Mouse (Mus musculus) ovary, postnatal 14 days (tissue): ENCODE measurements around the gene Specc1l.
"Not testable (repeated sequence)": the region's sequence is repeated elsewhere in the genome, so short reads cannot be mapped to it uniquely, and the experiment has no call there.

Experiments used
- DNase-seq: peaks from one replicate; pipeline ENCODE4 v3.0.0; 2022; ENCODE audit warnings: low spot score

Specc1l gene

DNA sequence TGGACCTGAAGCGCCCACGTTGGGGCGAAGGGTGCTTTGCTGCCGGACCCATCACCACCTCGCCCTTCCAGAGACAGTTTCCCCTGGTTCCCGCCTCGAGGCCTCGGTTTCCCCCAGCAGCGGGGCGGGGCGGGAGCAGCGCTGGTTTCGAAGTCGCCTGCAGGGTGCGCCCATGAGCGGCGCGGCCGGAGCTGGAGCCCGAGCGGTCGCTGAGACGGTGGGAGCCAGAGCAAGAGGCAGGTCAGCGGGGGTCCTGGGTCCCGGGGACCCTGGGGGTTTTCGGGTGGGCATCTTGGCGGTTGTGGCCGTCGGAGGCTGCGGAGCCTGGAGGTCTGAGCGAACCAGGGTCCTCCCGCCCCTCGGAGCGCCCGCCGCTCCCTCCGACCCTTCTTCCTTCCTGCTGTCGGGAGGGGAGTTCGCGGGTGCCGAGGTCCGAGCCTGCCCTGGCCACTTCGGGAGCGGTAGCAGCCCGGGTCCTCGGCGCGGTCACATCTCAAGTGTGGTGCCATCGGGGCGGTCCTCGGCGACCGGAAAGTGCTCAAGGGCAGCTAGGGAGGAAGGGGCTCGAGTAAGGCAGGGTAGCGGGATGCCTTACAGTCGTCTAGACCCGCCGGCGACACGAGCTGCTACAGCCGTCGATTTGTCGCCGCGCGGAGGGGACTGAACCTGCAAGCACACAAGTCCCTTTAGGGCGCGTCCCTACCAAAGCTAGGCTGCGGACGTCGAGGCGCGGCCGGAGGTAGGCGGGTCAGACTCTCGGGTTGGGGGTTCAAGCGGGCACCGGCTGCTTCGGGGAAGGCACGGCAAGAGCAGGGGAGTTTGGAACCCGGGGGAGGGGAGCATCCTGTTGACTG is 105.3 kb downstream of the Specc1l start:
- peak; percentile 58 for DNase-seq

DNA sequence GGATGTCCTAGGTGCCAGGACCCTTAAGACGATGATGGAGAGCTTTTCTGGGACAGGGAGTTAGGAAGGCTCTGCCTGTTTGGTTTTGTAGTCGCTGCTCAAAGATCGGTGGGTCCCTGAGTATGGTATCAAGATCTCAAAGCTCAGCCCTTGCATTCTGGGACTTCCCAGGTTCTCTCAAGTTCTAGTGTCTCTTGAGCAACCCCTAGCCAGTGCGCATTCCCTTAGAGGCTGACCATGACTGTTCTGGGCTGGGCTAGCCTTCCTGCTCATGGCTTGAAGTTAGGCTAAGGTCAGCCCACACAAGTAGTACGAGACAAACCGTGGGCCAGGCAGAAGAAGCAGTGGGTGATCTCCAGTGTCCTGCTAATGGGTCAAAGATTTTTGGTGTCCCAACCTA is 106.3 kb downstream of the Specc1l start:
- DNase-seq: no peak

DNA sequence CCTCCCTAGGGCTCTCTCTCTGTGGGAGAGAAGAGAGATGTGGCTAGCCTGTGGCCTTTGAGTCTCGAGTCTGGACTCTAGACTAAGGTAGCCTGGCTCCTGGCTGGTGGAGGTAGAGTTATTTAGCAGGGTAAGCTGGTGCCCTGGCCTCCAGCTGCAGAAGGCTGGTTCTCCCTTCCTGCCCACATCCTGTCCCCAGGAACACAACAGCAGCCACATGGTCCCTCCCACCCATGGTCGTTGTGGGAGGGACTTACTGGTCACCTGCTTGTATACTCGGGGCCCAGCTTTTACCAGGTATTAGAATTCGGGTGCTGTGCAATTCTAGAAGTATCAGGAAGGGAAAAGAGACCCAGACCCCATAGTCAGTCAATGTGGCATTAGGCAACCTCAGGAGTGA is 108.4 kb downstream of the Specc1l start:
- no peak for DNase-seq

DNA sequence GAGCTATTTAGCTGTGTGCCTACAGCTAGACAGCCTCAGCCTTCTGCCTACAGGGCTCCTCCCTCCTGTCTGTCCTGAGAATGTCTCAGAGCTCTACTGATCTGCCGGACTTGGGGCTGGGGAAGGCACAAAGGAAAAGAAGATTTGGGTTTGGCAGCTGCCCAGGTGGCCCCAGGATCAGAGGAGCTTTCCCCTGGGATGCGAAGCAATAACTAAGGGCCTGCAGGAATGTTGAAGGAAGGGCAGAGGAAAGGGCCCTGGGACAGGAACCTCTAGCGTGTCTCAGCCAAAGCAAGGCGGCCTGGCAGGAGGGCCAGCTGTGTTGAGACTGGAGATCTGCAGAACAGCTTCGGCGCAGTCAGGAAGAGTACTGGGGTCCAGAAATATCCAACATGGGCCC is 111.1 kb downstream of the Specc1l start:
- DNase-seq: no peak

GRCm38 (mm10) chr10:75323986-75324385 is 112.1 kb downstream of the Specc1l start:
- DNase-seq: no peak

DNA sequence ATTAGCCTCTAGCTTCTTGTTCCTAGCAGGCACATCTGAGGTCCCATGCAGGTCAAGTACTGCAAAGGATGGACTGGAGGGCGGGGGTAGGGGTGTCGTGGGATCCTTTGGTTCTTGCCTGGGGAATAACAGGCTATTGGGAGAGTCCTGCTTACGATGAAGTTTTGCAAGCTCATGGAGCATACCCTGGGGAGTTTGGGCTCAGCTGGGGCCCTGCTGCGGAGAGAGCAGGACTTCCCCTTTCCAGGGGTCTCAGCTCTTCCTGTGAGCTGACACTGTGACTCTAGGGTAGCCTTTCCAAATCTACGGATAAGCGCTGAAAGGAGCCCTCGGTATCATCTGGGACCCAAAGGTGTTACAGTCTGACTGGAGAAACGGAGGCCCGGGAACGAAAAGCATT is 112.5 kb downstream of the Specc1l start:
- no peak for DNase-seq

GRCm38 (mm10) chr10:75325821-75326220 is 113.9 kb downstream of the Specc1l start:
- no peak for DNase-seq

DNA sequence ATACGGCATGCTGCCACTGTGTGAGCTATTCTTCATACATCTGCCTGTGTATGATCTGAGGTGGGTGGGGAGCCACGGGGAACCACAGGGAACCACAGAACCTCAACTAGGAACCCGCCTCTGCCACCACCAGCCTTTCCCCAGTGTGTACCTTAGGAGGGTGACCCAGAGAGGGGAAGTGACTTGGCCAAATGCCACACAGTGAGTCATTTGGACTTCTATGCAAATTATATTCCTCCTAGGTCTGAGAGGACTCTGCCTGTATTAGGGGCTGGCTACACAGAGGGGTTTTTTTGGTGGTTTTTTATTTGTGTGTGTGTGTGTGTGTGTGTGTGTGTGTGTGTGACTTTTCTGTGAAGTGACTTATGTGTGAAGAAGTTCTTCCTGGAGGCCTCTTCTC is 114.7 kb downstream of the Specc1l start:
- no peak for DNase-seq

DNA sequence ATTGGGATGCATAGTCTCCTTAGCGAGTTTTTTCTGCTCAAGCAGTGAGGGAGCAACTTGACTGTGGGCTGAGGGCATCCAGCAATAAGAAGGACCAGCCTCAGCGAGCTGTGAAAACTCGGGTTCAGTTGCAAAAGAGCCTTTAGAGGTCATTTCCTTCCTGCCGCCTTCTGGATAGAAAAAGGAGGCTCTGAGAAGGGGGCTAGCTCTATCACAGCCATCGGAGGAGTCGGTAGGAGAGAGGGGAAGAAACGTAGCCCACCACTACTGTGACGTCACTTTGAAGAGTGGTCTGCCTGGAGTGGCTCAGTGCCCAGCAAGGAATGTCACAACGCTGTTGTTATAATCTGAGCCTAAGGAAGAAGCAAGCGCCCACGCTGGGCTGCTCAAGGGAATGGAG is 115.2 kb downstream of the Specc1l start:
- no peak for DNase-seq

DNA sequence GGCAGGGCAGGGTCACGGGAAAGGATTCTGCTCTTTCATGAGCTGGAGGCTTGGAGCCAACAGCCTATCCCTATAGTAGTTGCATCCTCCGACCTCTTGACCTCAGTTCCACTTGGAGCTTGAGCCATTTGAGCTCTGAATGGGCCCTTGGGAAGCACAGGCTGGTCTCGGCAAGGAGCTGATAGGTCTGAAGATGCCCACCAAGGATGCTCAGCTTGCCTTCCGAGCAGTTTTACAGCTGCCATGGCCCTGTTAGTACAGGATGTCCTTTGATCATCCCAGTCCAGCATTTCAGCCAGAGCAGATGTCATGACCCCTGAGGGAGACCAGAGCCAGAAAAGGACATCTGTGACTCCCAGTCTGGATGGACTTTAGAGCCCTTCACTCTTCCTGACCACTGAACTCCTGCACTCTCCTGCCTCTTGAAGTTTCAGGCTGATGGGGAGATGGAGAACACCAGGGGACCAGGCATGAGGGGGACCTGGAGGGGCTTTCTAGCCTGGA is 116.4 kb downstream of the Specc1l start:
- DNase-seq: no peak

DNA sequence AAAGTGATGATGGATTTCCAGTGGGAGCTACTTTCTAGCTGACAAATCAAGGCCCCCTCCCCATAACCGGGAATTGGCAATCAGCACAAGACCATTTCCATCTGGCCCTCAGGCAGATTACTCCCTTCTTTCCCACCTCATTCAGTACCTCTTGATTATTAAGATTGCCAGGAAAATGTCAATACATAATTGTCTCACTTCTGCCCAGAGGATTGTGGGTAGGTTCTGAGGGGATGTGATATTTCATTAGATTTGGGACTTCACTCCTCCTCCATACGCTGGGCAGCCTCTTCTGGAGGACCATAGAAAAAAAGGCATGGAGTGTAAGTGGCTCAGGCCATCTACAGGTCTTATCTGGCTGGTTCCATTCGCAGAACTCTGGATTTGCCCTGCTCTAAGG is 120.4 kb downstream of the Specc1l start:
- no peak for DNase-seq

DNA sequence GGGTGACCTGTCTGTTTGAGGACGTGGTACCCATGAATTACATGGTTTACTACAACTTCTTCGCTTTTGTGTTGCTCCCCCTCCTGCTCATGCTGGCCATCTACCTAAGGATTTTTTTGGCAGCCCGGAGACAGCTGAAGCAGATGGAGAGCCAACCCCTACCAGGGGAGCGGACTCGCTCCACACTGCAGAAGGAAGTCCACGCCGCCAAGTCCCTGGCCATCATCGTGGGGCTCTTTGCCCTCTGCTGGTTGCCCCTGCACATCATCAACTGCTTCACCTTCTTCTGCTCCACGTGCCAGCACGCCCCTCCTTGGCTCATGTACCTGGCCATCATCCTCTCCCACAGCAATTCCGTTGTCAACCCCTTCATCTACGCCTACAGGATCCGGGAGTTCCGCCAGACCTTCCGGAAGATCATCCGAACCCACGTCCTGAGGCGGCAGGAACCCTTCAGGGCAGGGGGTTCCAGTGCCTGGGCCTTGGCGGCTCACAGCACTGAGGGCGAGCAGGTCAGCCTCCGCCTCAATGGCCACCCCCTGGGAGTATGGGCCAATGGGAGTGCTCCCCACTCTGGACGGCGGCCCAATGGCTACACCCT is 121.4 kb downstream of the Specc1l start:
- DNase-seq: no peak

DNA sequence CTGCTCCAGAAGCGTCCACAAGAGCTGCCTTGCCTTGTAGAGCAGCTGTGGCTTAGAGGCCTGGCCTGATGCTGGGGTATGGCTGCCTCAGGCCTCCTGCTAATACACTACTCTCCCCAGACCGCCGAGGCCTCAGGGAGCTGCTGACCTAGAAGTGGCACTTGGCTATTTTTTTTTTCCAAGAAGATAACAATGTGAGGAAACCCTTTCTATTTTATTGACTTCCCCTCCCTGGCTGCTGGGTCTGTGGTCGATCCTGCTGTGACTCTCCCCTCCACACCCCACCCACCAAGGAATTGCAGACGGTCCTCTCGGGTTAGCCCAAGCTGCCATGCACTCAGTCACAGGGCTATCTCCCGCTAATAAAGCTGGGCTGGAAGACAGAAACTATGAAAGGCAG is 122.3 kb downstream of the Specc1l start:
- no peak for DNase-seq

DNA sequence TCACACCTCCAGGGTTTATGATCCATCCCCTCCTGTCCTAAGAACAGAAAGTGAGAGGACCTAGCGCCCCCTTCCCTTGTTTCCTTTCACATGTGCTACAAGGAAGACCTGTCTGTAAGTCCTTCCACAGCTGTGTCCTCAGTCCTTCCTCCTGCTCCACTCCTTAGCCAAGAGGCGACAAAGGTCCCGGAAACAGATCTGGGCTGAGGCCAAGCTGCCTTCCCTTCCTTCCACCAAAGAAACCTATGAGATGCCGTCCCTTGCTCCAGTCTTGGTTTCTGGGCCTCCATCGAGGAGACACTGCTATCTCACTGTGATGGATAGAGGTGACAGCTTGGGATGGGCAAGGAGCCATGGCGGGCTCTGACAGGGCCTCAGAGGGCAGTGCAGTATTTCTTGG is 123.2 kb downstream of the Specc1l start:
- DNase-seq: no peak

DNA sequence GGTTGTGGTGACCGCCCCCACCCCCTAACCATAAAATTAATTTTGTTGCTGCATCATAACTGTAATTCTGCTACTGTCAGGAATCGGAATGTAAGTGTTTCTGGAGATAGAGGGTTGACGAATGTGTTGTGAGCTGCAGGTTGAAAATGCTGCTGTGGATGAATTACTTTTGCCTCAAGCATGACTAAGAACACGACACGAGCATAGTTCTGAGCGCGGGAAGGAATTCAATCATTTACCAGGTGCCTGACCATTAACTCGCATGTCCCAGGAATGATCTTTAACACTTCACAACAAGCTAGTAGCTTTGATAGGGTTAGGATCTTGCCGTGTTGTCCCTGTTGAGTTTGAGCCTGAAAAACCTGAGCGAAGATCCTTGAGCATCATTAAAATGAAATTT is 125.4 kb downstream of the Specc1l start:
- DNase-seq: no peak

DNA sequence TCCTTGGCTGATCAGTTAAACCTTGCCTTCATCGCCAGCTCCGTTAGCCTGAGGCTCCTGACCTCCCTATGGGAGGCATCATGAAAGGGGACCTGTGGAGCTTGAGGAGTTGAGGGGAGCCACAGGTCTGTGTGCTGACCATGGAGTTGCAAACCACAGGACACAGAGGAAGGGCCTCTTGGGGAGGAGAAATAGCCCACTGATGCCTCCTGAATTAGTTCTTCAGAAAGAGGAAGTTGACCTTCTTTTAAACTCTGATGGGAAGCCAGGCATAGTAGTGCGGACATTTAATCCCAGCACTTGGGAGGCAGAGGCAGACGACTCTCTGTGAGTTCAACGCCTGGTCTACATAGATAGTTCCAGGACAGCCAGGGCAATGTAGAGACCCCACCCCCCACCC is 127.0 kb downstream of the Specc1l start:
- DNase-seq: no peak

- DNase-seq: no peak
Observed at GRCm38 (mm10) chr10:75339377-75339776, 127.5 kb downstream of the Specc1l start.

DNA sequence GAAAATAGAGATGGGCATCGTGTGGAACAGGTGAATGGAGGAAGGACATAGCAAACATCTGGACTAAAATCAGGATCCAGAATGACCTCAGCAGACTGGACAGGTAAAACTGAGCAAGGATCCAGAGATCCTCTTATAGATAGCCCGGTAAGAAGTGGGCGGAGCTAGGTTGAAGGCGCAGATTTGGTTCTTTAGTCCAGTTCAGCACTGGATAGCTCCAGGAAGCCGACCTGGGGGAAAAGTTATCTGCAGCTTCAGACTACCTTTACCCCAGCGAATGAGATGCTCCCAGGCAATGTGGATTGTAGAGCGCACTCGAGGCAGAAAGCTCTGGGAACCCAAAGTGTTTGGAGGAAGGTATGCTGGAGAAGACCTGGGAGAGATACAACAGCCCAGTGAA is 130.1 kb downstream of the Specc1l start:
- DNase-seq: no peak

DNA sequence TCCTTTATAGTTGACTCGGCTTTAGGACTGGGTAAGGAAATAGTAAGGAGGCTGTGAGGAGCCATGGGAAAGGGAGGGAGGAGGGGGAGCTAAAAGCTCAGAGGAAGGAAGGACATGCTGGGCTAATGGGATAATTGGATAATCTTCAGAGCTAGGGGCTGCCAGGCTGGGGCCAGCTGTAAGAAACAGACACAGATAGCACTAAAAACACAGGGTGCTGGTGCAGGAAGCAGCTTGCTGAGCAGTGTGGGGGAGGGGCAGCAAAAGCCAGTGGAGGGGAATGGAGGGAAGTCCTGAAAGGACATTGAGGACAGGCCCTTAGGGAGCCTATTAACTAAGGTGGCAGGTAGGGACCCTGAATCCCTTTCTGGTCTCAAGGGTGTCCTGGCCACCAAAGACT is 132.7 kb downstream of the Specc1l start:
- not testable (repeated sequence) for DNase-seq

GRCm38 (mm10) chr10:75345265-75345664 is 133.4 kb downstream of the Specc1l start:
- DNase-seq: no peak

DNA sequence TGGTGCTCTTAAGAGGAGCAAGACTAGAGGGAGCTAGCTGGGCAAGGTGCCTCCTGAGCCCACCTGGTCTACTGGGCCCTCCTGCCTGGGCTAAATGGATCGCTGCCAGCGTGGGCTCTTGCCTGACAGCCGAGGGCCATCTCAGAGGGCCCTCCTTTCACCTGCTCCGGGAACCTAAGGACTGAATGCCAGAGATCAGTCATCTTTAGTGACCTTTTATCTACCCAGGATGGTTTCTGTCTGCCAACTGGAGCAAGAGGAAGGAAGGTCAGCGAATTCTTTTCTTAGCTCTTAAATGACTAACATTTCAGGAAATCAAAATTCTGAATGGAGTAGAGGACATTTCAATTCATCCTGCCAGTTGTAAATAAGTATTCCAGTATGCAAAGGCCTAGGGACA is 138.7 kb downstream of the Specc1l start:
- no peak for DNase-seq

DNA sequence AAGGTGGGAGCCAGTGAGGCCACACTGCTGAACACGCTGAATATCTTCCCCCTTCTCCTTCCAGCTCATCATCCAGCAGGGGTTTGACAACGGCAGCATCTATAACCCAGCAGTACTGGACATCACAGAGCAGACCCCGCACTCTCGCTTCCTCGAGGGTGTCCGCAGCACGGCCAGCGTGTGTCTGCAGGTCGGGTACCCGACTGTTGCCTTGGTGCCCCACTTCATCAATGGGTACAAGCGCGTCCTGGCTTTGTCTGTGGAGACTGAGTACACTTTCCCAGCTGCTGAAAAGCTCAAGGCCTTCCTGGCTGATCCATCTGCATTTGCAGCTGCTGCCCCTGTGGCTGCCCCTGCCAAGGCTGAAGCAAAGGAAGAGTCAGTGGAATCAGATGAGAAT is 140.7 kb downstream of the Specc1l start:
- no peak for DNase-seq

GRCm38 (mm10) chr10:75353838-75354241 is 142.0 kb downstream of the Specc1l start:
- not testable (repeated sequence) for DNase-seq

DNA sequence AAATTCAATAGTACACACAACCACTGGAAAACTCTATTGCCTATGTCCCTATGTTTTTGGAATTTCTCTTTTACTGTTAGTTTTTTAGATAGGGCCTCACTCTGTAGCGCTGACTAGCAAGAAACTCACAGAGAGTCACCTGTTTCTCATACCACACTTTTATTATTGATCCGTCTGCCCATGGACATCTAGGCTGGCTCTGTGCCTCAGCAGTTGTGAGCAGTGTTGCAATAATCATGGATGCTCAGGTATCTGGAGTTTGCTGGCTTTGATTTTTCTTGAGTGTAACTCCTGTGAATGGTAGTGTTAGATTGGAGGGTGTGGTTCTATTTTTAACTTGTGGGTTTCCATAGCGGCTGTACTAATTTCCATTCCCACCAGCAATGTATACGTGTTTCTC is 143.5 kb downstream of the Specc1l start:
- no peak for DNase-seq
